Mouse (Mus musculus) cerebellum, adult 2 months (tissue): ENCODE data around the gene Gh.

Experiments used
- CTCF ChIP-seq: fragments of 200-500 bp; IDR thresholded peaks from 2 replicates; pipeline ENCODE4 v1.5.1; 2011; ENCODE audit warnings: low read depth, mild to moderate bottlenecking, control low read depth, low read length, moderate library complexity, borderline replicate concordance; ENCODE audit not compliant: insufficient read depth
- POLR2A ChIP-seq: fragments of 200-500 bp; IDR thresholded peaks from 2 replicates; pipeline ENCODE4 v1.6.1; 2011; ENCODE audit warnings: low read length, control low read depth, borderline replicate concordance; ENCODE audit not compliant: insufficient read depth

DNA sequence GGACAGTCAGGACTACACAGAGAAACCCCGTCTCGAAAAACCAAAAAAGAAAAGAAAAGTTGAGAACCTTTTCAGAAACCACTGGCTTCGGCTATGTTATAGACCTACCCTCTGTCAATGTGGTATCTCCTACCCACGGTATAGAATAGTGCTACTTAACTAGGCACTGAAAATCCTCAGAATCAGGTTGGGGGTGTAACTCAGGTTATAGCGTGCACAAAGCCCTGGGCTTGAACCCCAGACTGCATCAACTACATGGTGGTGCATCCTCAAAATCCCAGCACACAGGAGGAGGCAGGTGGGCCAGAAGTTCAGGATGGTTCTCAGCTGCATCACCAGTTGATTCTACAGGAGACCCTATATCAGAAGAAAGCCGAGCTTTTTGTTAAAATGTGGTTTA is 27.9 kb downstream of the Gh start:
- TF ChIP-seq CTCF (no peak), POLR2A (no peak)
